Mouse (Mus musculus) intestine, embryonic 15.5 days (tissue): ENCODE data around the gene Ccdc189. TPM values are rescaled to one million over a fixed set of nuclear protein-coding genes. Genes with fewer than 3 reads are reported as not detected.

ENCODE experiments used
- ATAC-seq: fragments of 200-750 bp; cut with Nextera tagmentation; 2 replicates; pipeline ENCODE4 v1.8.0; 2017; ENCODE audit warnings: moderate TSS enrichment, moderate library complexity
- H3K27ac ChIP-seq: fragments of 300-500 bp; sonication (generic); 2 replicates; pipeline ENCODE4 v1.5.1; 2015; ENCODE audit warnings: mild to moderate bottlenecking, inconsistent platforms
- H3K27me3 ChIP-seq: fragments of 300-500 bp; sonication (generic); replicated peaks from 2 replicates; pipeline ENCODE4 v1.6.1; 2015; ENCODE audit warnings: inconsistent platforms
- H3K36me3 ChIP-seq: fragments of 300-500 bp; sonication (generic); 2 replicates; pipeline ENCODE4 v1.6.1; 2015; ENCODE audit warnings: inconsistent platforms
- H3K4me1 ChIP-seq: fragments of 300-500 bp; sonication (generic); replicated peaks from 2 replicates; pipeline ENCODE4 v1.6.1; 2015; ENCODE audit warnings: inconsistent platforms
- H3K4me2 ChIP-seq: fragments of 300-500 bp; sonication (generic); replicated peaks from 2 replicates; pipeline ENCODE4 v1.6.1; 2015; ENCODE audit warnings: mild to moderate bottlenecking, inconsistent platforms
- H3K4me3 ChIP-seq: fragments of 300-500 bp; sonication (generic); replicated peaks from 2 replicates; pipeline ENCODE4 v1.5.1; 2015; ENCODE audit warnings: inconsistent platforms
- H3K9ac ChIP-seq: fragments of 300-500 bp; sonication (generic); 2 replicates; pipeline ENCODE4 v1.6.1; 2015; ENCODE audit warnings: inconsistent platforms
- H3K9me3 ChIP-seq: fragments of 300-500 bp; sonication (generic); 2 replicates; pipeline ENCODE4 v1.6.1; 2016; ENCODE audit warnings: inconsistent platforms
- WGBS: fragments of 180-500 bp; shearing (Covaris S2); methylation state at CpG from one replicate; pipeline ENCODE4 v1.1.7; 2015; 5-methylcytosine and 5-hydroxymethylcytosine counted together
- polyA plus RNA-seq: library from polyadenylated mRNA; unstranded; fragments of >200 nt; fragmentation: Nextera tagmentation; extraction: Ambion mirVana; gene quantifications from 2 replicates; pipeline ENCODE4 v1.2.1, GENCODE M21; 2015

The Ccdc189 gene
- polyA plus RNA-seq, 1 experiment from 2014 or later: 4.1 TPM

GRCm38 (mm10) chr7:127614091-127614490, 25.7 kb upstream of the Ccdc189 start:
- H3K36me3 ChIP-seq: peaks cover 38% of the 10 kb centered on the region
- WGBS: 18% methylated on average over 8 of the region's 8 CpGs

GRCm38 (mm10) chr7:127613501-127613900, 25.1 kb upstream of the Ccdc189 start:
- no peak for ATAC-seq
- H3K4me2 ChIP-seq: peak overlapping the region; percentile 79
- H3K36me3 ChIP-seq: peaks cover 44% of the 10 kb centered on the region
- H3K9me3 ChIP-seq: no peaks in the 10 kb centered on the region
- H3K9ac ChIP-seq: 0 out of 2 replicates have a peak overlapping the region, but pooled peaks have one; percentile 94
- no peaks in the 10 kb centered on the region for H3K27me3 ChIP-seq
- H3K4me1 ChIP-seq: peaks cover 10% of the 10 kb centered on the region
- H3K4me3 ChIP-seq: peak overlapping the region; percentile 98; the same call in 1 of the 2 replicates
- H3K27ac ChIP-seq: no peak overlapping the region
- WGBS: 85% methylated on average over 8 of the region's 8 CpGs

More at GRCm38 (mm10) chr7:127614091-127614490, 25.7 kb upstream of the Ccdc189 start:
- H3K27me3 ChIP-seq: no peaks in the 10 kb centered on the region
- H3K9ac ChIP-seq: peak overlapping the region; percentile 94
- no peaks in the 10 kb centered on the region for H3K9me3 ChIP-seq
- ATAC-seq: 0 out of 2 replicates have a peak, but pooled peaks have one; percentile 22
- H3K4me3 ChIP-seq: peak overlapping the region; percentile 98
- peak overlapping the region; percentile 84; the same call in 1 of the 2 replicates for H3K27ac ChIP-seq
- H3K4me2 ChIP-seq: peak overlapping the region; percentile 79
- H3K4me1 ChIP-seq: peaks cover 10% of the 10 kb centered on the region

- H3K9ac ChIP-seq: no peak overlapping the region
Observed at GRCm38 (mm10) chr7:127611561-127611960, 23.2 kb upstream of the Ccdc189 start.

GRCm38 (mm10) chr7:127611011-127611410, 22.6 kb upstream of the Ccdc189 start:
- Histone ChIP-seq H3K4me3 (no peak overlapping the region), H3K36me3 (peaks cover 49% of the 10 kb centered on the region), H3K4me1 (peaks cover 10% of the 10 kb centered on the region), H3K9me3 (no peaks in the 10 kb centered on the region), H3K4me2 (no peak overlapping the region), H3K9ac (no peak overlapping the region), H3K27me3 (no peaks in the 10 kb centered on the region), H3K27ac (no peak overlapping the region)
- no peak for ATAC-seq
- WGBS: 95% methylated on average over 29 of the region's 29 CpGs

More at GRCm38 (mm10) chr7:127611561-127611960, 23.2 kb upstream of the Ccdc189 start:
- Histone ChIP-seq H3K4me1 (peaks cover 10% of the 10 kb centered on the region), H3K9me3 (no peaks in the 10 kb centered on the region), H3K4me3 (no peak overlapping the region), H3K36me3 (peaks cover 49% of the 10 kb centered on the region), H3K27me3 (no peaks in the 10 kb centered on the region), H3K4me2 (no peak overlapping the region), H3K27ac (no peak overlapping the region)
- ATAC-seq: no peak
- 97% methylated on average over 26 of the region's 26 CpGs for WGBS

GRCm38 (mm10) chr7:127607150-127607549, 18.8 kb upstream of the Ccdc189 start:
- H3K4me3 ChIP-seq: no peak overlapping the region
- no peak overlapping the region for H3K4me2 ChIP-seq
- H3K36me3 ChIP-seq: peaks cover 50% of the 10 kb centered on the region
- 79% methylated on average over 6 of the region's 6 CpGs for WGBS
- H3K4me1 ChIP-seq: no peaks in the 10 kb centered on the region
- H3K9ac ChIP-seq: no peak overlapping the region
- ATAC-seq: no peak
- H3K27me3 ChIP-seq: no peaks in the 10 kb centered on the region
- H3K27ac ChIP-seq: no peak overlapping the region
- no peaks in the 10 kb centered on the region for H3K9me3 ChIP-seq

GRCm38 (mm10) chr7:127604256-127604655, 15.9 kb upstream of the Ccdc189 start:
- ATAC-seq: no peak
- WGBS: 89% methylated on average over 10 of the region's 10 CpGs
- Histone ChIP-seq H3K4me3 (no peak overlapping the region), H3K9ac (no peak overlapping the region), H3K27ac (no peak overlapping the region), H3K4me2 (no peak overlapping the region), H3K36me3 (peaks cover 38% of the 10 kb centered on the region), H3K27me3 (no peaks in the 10 kb centered on the region), H3K4me1 (no peaks in the 10 kb centered on the region), H3K9me3 (no peaks in the 10 kb centered on the region)

- no peaks in the 10 kb centered on the region for H3K4me1 ChIP-seq
Observed at GRCm38 (mm10) chr7:127602903-127603302, 14.5 kb upstream of the Ccdc189 start.

GRCm38 (mm10) chr7:127601735-127602134, 13.3 kb upstream of the Ccdc189 start:
- no peak overlapping the region for H3K4me2 ChIP-seq
- no peaks in the 10 kb centered on the region for H3K27me3 ChIP-seq
- 84% methylated on average over 4 of the region's 4 CpGs for WGBS
- H3K36me3 ChIP-seq: peaks cover 44% of the 10 kb centered on the region
- H3K4me3 ChIP-seq: no peak overlapping the region
- no peak overlapping the region for H3K9ac ChIP-seq
- H3K9me3 ChIP-seq: no peaks in the 10 kb centered on the region
- no peak overlapping the region for H3K27ac ChIP-seq
- ATAC-seq: no peak
- H3K4me1 ChIP-seq: no peaks in the 10 kb centered on the region

More at GRCm38 (mm10) chr7:127602903-127603302, 14.5 kb upstream of the Ccdc189 start:
- no peaks in the 10 kb centered on the region for H3K9me3 ChIP-seq
- no peak overlapping the region for H3K27ac ChIP-seq
- no peak for ATAC-seq
- 87% methylated on average over 2 of the region's 2 CpGs for whole genome bisulfite sequencing
- H3K27me3 ChIP-seq: no peaks in the 10 kb centered on the region
- no peak overlapping the region for H3K9ac ChIP-seq
- H3K4me2 ChIP-seq: no peak overlapping the region
- H3K4me3 ChIP-seq: no peak overlapping the region
- peaks cover 36% of the 10 kb centered on the region for H3K36me3 ChIP-seq

- Histone ChIP-seq H3K27me3 (no peaks in the 10 kb centered on the region), H3K9ac (no peak overlapping the region), H3K36me3 (peaks cover 56% of the 10 kb centered on the region), H3K4me3 (no peak overlapping the region), H3K9me3 (no peaks in the 10 kb centered on the region), H3K4me1 (no peaks in the 10 kb centered on the region), H3K27ac (no peak overlapping the region), H3K4me2 (no peak overlapping the region)
- 94% methylated on average over 7 of the region's 7 CpGs for WGBS
- ATAC-seq: no peak
Observed at GRCm38 (mm10) chr7:127600612-127601011, 12.2 kb upstream of the Ccdc189 start.

- no peak overlapping the region for H3K4me2 ChIP-seq
- no peaks in the 10 kb centered on the region for H3K27me3 ChIP-seq
- H3K4me3 ChIP-seq: no peak overlapping the region
- no peaks in the 10 kb centered on the region for H3K9me3 ChIP-seq
- peaks cover 64% of the 10 kb centered on the region for H3K36me3 ChIP-seq
- ATAC-seq: no peak
- no peak overlapping the region for H3K9ac ChIP-seq
- no peak overlapping the region for H3K27ac ChIP-seq
- H3K4me1 ChIP-seq: no peaks in the 10 kb centered on the region
- 94% methylated on average over 17 of the region's 17 CpGs for WGBS
Observed at GRCm38 (mm10) chr7:127596747-127597146, 8.4 kb upstream of the Ccdc189 start.

- Histone ChIP-seq H3K9ac (no peak overlapping the region), H3K4me3 (no peak overlapping the region), H3K27me3 (no peaks in the 10 kb centered on the region), H3K36me3 (peaks cover 52% of the 10 kb centered on the region), H3K9me3 (no peaks in the 10 kb centered on the region), H3K4me1 (peaks cover 11% of the 10 kb centered on the region), H3K4me2 (no peak overlapping the region), H3K27ac (no peak overlapping the region)
- WGBS: 85% methylated on average over 14 of the region's 14 CpGs
- no peak for ATAC-seq
Observed at GRCm38 (mm10) chr7:127592575-127592974, 4.2 kb upstream of the Ccdc189 start.

- Histone ChIP-seq H3K4me1 (peaks cover 17% of the 10 kb centered on the region), H3K9ac (no peak overlapping the region), H3K9me3 (no peaks in the 10 kb centered on the region), H3K36me3 (peaks cover 38% of the 10 kb centered on the region), H3K4me3 (no peak overlapping the region), H3K27me3 (no peaks in the 10 kb centered on the region), H3K4me2 (no peak overlapping the region), H3K27ac (no peak overlapping the region)
- WGBS: 89% methylated on average over 10 of the region's 10 CpGs
- no peak for ATAC-seq
Observed at GRCm38 (mm10) chr7:127591108-127591507, 2.7 kb upstream of the Ccdc189 start.

- peak overlapping the region; percentile 86 for H3K4me3 ChIP-seq
- peak overlapping the region; percentile 93 for H3K4me2 ChIP-seq
- H3K4me1 ChIP-seq: peaks cover 17% of the 10 kb centered on the region
- peaks cover 23% of the 10 kb centered on the region for H3K36me3 ChIP-seq
- no peak overlapping the region for H3K27ac ChIP-seq
- peak overlapping the region; percentile 81; the same call in 1 of the 2 replicates for H3K9ac ChIP-seq
- no peaks in the 10 kb centered on the region for H3K9me3 ChIP-seq
- ATAC-seq: no peak
- 95% methylated on average over 9 of the region's 9 CpGs for WGBS
- H3K27me3 ChIP-seq: no peaks in the 10 kb centered on the region
Observed at GRCm38 (mm10) chr7:127589637-127590036, 1.2 kb upstream of the Ccdc189 start.
